Mouse (Mus musculus) embryonic facial prominence, embryonic 10.5 days (tissue): ENCODE results near the gene Slc24a3. TPM values are rescaled to one million over a fixed set of nuclear protein-coding genes. Genes with fewer than 3 reads are reported as not detected.

Source experiments
- DNase-seq: peaks from one replicate; pipeline ENCODE4 v3.0.0-alpha.2; 2017; ENCODE audit warnings: low spot score
- H3K27ac ChIP-seq: fragments of 300-500 bp; sonication (generic); replicated peaks from 2 replicates; pipeline ENCODE4 v1.5.1; 2016; ENCODE audit warnings: mild to moderate bottlenecking
- H3K27me3 ChIP-seq: fragments of 300-500 bp; sonication (generic); replicated peaks from 2 replicates; pipeline ENCODE4 v1.6.1; 2016; ENCODE audit warnings: low read depth, mild to moderate bottlenecking; ENCODE audit not compliant: poor library complexity, severe bottlenecking
- H3K36me3 ChIP-seq: fragments of 300-500 bp; sonication (generic); replicated peaks from 2 replicates; pipeline ENCODE4 v1.6.1; 2016; ENCODE audit warnings: mild to moderate bottlenecking, moderate library complexity
- H3K4me1 ChIP-seq: fragments of 300-500 bp; sonication (generic); 2 replicates; pipeline ENCODE4 v1.6.1; 2016
- H3K4me3 ChIP-seq: fragments of 300-500 bp; sonication (generic); 2 replicates; pipeline ENCODE4 v1.5.1; 2016; ENCODE audit warnings: mild to moderate bottlenecking, moderate library complexity
- H3K9me3 ChIP-seq: fragments of 300-500 bp; sonication (generic); 2 replicates; pipeline ENCODE4 v1.6.1; 2016; ENCODE audit warnings: mild to moderate bottlenecking
- WGBS: fragments of 180-500 bp; shearing (Covaris S2); methylation state at CpG from one replicate; pipeline ENCODE4 v1.1.7; 2016; 5-methylcytosine and 5-hydroxymethylcytosine counted together
- polyA plus RNA-seq: library from polyadenylated mRNA; unstranded; fragments of >200 nt; fragmentation: Nextera tagmentation; extraction: Ambion mirVana; gene quantifications from 2 replicates; pipeline ENCODE4 v1.2.1, GENCODE M21; 2016

Slc24a3 gene
- polyA plus RNA-seq, 1 experiment from 2014 or later = 0.67 TPM

GRCm38 (mm10) chr2:145262153-145262552, 94.6 kb downstream of the Slc24a3 start:
- WGBS = 89% methylated on average over 1 of the region's 1 CpGs
- DNase-seq = no peak

DNA sequence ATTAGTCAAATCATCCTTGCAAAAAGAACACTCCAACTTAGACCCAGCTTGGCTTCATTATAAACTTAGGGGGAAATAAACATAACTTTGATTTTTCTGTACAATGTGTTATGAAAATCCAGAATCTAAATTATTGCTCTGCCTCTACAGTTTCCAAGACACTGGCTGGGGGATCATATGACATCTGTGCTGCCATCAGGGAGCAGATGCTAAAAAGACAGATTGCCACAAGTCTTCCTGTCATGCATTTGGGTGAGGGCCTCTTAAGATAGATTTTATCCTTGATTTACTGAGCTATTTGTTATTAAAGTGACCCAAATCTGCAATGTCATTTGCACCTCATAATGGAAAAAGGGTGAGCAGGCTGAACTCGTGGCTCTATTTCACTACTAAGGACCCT, 99.2 kb downstream of the Slc24a3 start:
- Histone ChIP-seq H3K27me3 (no peaks in the 10 kb centered on the region), H3K36me3 (no peaks in the 10 kb centered on the region), H3K9me3 (no peaks in the 10 kb centered on the region), H3K27ac (no peak overlapping the region), H3K4me3 (no peak overlapping the region), H3K4me1 (no peaks in the 10 kb centered on the region)
- no peak for DNase-seq
- 73% methylated on average over 1 of the region's 1 CpGs for WGBS

More at GRCm38 (mm10) chr2:145262153-145262552, 94.6 kb downstream of the Slc24a3 start:
- Histone ChIP-seq H3K4me1 (no peaks in the 10 kb centered on the region), H3K27me3 (no peaks in the 10 kb centered on the region), H3K36me3 (no peaks in the 10 kb centered on the region), H3K27ac (no peak overlapping the region), H3K4me3 (no peak overlapping the region), H3K9me3 (no peaks in the 10 kb centered on the region)

GRCm38 (mm10) chr2:145268971-145269370, 101.4 kb downstream of the Slc24a3 start:
- no peaks in the 10 kb centered on the region for H3K9me3 ChIP-seq
- H3K4me3 ChIP-seq = no peak overlapping the region
- DNase-seq = no peak
- H3K27ac ChIP-seq = no peak overlapping the region
- no peaks in the 10 kb centered on the region for H3K36me3 ChIP-seq
- H3K27me3 ChIP-seq = no peaks in the 10 kb centered on the region
- H3K4me1 ChIP-seq = no peaks in the 10 kb centered on the region

DNA sequence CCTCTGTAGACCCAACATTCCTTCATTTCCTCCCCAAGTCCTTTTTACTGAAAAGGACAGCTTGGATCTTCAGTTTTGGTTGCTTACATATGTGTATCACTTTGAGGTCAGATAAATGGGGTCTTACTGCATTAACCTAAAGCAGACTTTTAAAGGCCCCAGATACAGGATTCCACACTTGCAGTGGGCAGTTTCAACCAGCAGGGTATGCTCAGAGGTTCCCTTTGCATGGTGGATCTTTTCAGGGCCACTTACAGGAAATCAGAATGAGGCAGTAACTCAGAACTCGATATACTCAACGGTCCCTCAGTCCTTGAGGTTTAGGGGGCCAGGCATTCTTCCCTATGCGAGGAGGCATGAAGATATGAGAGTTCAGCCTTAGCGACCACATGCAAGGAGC, 101.9 kb downstream of the Slc24a3 start:
- no peak overlapping the region for H3K27ac ChIP-seq

DNA sequence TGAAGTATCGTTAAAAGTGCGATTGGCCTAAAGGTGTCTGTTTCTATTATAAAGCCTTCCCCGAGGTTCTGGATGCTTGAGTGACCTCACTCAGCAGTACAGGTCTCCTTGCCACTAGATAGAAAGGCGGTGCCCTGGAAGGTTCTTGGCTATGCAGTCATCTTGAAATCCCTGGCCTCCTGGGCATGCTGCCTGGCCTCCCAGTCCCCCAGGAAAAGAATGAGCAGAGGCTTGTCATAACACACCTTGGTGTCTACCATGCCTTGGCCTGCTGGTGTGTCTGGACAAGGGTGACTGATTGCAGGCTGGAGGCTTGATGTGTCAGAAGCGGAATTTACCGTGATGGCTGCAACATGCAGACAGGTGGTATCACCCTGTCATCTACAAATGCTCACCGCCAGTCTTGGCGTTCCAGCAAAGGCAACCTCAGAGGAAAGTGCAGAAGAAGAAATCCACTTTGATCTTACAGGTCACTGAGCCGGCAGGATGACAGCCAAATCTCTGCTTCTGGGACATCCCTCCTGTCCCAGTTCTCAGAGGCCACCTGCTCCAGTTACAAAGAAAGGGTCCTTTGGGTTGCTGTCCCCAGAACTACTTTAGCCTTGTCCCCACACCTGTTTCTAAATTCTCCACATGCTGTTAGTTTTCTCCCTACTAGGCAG, 106.6 kb downstream of the Slc24a3 start:
- Histone ChIP-seq H3K27me3 (no peaks in the 10 kb centered on the region), H3K4me1 (no peaks in the 10 kb centered on the region), H3K27ac (no peak overlapping the region), H3K9me3 (no peaks in the 10 kb centered on the region), H3K4me3 (no peak overlapping the region), H3K36me3 (no peaks in the 10 kb centered on the region)
- no peak for DNase-seq
- 84% methylated on average over 9 of the region's 9 CpGs for WGBS

More for the DNA sequence above, 101.9 kb downstream of the Slc24a3 start:
- Histone ChIP-seq H3K27me3 (no peaks in the 10 kb centered on the region), H3K4me3 (no peak overlapping the region), H3K36me3 (no peaks in the 10 kb centered on the region), H3K4me1 (no peaks in the 10 kb centered on the region), H3K9me3 (no peaks in the 10 kb centered on the region)
- no peak for DNase-seq
- 82% methylated on average over 4 of the region's 4 CpGs for WGBS

DNA sequence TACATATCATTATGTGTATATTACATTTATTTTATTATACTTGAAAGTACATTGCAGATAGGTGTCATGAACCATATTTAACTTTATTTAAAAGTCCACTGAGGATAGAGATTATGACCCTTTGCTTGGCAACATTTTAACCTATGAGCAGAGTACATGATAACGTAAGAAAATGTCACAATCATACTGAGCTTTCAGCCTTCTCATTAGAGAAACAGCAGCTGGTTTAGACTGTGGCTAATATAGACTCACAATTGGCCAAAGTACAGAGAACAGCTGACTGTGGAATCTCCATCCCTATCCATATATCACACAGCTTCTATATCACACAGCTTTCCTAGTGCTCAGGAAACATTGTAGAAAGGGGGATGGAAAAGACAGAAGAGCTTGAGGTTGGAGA, 111.8 kb downstream of the Slc24a3 start:
- DNase-seq = no peak
- Histone ChIP-seq H3K27ac (no peak overlapping the region), H3K36me3 (no peaks in the 10 kb centered on the region), H3K4me1 (peaks cover 5% of the 10 kb centered on the region), H3K27me3 (no peaks in the 10 kb centered on the region), H3K4me3 (no peak overlapping the region), H3K9me3 (no peaks in the 10 kb centered on the region)
- WGBS = 86% methylated on average over 1 of the region's 1 CpGs

DNA sequence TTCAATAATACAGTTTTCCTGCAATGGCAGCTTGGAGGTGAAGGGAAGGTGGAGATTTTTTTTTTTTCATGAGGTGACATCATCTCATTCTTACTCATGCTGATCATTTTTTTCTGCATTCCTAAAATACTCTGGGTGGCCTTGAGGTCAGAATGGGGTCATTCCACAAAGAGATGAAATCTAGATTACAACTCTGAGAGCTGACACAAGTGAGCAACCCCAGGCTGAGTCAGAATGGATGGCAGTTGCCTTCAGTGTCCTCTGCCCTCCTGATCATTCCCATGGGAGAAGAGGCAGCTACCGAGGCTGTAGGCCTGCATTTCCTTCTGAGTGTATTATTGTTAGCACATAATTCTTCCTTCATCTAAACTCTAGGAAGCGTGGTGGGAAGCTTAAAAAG, 116.2 kb downstream of the Slc24a3 start:
- peaks cover 9% of the 10 kb centered on the region for H3K4me1 ChIP-seq
- no peak for DNase-seq
- H3K36me3 ChIP-seq = no peaks in the 10 kb centered on the region
- H3K27ac ChIP-seq = no peak overlapping the region
- no peaks in the 10 kb centered on the region for H3K27me3 ChIP-seq
- H3K9me3 ChIP-seq = no peaks in the 10 kb centered on the region
- H3K4me3 ChIP-seq = no peak overlapping the region
- WGBS = 42% methylated on average over 2 of the region's 2 CpGs

GRCm38 (mm10) chr2:145288501-145288900, 120.9 kb downstream of the Slc24a3 start:
- Histone ChIP-seq H3K9me3 (no peaks in the 10 kb centered on the region), H3K4me3 (no peak overlapping the region), H3K36me3 (no peaks in the 10 kb centered on the region), H3K27me3 (no peaks in the 10 kb centered on the region), H3K27ac (no peak overlapping the region), H3K4me1 (peaks cover 14% of the 10 kb centered on the region)
- 37% methylated on average over 1 of the region's 1 CpGs for WGBS
- DNase-seq = no peak

DNA sequence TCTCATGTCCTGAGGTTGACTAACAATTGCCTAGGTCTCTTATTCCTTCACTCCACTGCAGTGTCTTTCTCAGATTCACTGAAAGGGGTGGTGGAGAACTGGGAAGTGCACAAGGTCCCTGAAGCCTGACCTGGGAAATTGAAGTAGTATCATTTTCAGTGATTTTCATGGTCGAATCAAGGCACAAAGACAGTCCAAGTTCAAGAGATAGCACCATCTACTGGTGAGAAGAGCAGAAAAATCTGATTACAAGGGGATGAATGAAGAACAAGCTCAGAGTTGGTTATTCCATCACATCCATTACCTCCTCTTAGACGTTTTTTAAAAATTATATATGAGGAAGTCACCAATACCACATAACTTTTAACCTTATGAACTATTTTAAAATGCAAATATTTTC, 123.9 kb downstream of the Slc24a3 start:
- Histone ChIP-seq H3K36me3 (no peaks in the 10 kb centered on the region), H3K4me3 (no peak overlapping the region), H3K27me3 (no peaks in the 10 kb centered on the region), H3K27ac (no peak overlapping the region), H3K9me3 (no peaks in the 10 kb centered on the region), H3K4me1 (peaks cover 10% of the 10 kb centered on the region)
- no peak for DNase-seq
- 27% methylated on average over 2 of the region's 2 CpGs for WGBS

DNA sequence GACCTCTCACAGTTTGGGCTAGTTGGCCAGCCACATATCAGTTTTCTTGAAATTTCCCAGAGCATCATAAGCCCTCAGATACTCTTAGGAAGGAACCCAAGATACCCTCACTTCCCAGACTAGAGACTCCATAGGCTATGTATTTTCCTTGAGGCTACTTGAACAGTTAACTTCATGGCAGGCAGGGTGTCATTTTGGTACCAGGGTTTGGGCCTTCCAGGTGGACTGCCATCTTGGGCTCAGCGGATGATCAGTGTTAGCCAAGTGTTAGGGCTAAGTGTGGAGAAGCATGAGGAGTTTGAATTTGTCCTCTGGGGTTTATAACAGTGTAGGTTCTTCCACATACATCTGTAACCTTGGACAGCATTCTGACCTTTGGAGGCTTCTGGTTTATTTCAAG, 124.6 kb downstream of the Slc24a3 start:
- H3K36me3 ChIP-seq = no peaks in the 10 kb centered on the region
- H3K27me3 ChIP-seq = no peaks in the 10 kb centered on the region
- peaks cover 10% of the 10 kb centered on the region for H3K4me1 ChIP-seq
- H3K27ac ChIP-seq = no peak overlapping the region
- H3K9me3 ChIP-seq = no peaks in the 10 kb centered on the region
- whole genome bisulfite sequencing = 92% methylated on average over 1 of the region's 1 CpGs
- DNase-seq = no peak
- no peak overlapping the region for H3K4me3 ChIP-seq

GRCm38 (mm10) chr2:145292816-145293215, 125.3 kb downstream of the Slc24a3 start:
- H3K9me3 ChIP-seq = no peaks in the 10 kb centered on the region
- WGBS = 25% methylated on average over 1 of the region's 1 CpGs
- H3K4me3 ChIP-seq = no peak overlapping the region
- no peak for DNase-seq
- no peaks in the 10 kb centered on the region for H3K36me3 ChIP-seq
- H3K27ac ChIP-seq = no peak overlapping the region
- peaks cover 10% of the 10 kb centered on the region for H3K4me1 ChIP-seq
- no peaks in the 10 kb centered on the region for H3K27me3 ChIP-seq

- H3K27me3 ChIP-seq = no peaks in the 10 kb centered on the region
- no peaks in the 10 kb centered on the region for H3K36me3 ChIP-seq
- H3K4me3 ChIP-seq = no peak overlapping the region
- no peak for DNase-seq
- no peaks in the 10 kb centered on the region for H3K9me3 ChIP-seq
- WGBS = 82% methylated on average over 1 of the region's 1 CpGs
- peaks cover 5% of the 10 kb centered on the region for H3K4me1 ChIP-seq
- no peak overlapping the region for H3K27ac ChIP-seq
Measured at GRCm38 (mm10) chr2:145296906-145297305, 129.4 kb downstream of the Slc24a3 start.

DNA sequence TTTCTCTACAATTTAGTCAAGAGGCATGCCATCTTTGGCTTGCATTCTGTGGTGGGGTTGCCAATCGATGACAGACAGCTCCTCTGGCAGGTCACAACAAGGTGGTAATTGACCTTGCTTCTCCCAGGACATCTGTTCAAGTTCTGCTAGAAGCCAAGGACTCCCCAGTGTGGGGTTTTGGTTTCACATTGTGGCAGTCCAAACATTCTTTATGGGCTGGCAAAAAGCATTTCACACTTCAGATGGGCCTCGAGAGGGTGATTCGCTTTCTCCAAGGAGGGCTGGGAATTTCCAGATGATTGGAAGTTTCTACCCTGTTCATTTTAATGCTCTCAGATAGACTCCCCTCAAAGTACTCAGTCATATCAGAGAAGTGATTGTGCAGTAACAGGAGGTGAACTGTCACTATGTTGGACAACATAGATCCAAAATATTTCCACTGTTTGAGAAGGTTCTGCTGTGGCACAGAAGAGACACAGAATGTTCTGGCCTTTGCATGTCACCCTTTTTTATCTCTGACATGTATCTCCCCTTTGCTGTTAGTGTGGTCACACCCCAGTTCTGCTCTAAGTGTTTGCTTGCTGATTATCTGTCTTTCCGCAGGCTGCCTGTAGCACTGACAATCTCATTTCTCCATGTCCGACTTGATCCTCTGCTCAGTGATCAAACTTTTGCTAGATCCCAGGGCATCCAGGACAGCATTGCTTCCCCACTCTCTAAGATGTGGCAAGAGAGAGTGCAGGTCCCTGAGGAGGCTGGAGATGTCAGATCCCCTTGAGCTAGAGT, 132.6 kb downstream of the Slc24a3 start:
- Histone ChIP-seq H3K4me3 (no peak overlapping the region), H3K36me3 (no peaks in the 10 kb centered on the region), H3K27me3 (no peaks in the 10 kb centered on the region), H3K9me3 (no peaks in the 10 kb centered on the region), H3K27ac (no peak overlapping the region), H3K4me1 (no peaks in the 10 kb centered on the region)
- WGBS = 88% methylated on average over 5 of the region's 5 CpGs
- no peak for DNase-seq
